Mouse (Mus musculus) frontal cortex, adult (tissue): ENCODE results near the gene Gm572.

Experiments
- ATAC-seq: cut with Nextera tagmentation; 2 replicates; pipeline ENCODE4 v1.9.2; 2017; ENCODE audit warnings: mild to moderate bottlenecking, moderate library complexity, mixed read lengths; ENCODE audit not compliant: low TSS enrichment

Gm572 gene

DNA sequence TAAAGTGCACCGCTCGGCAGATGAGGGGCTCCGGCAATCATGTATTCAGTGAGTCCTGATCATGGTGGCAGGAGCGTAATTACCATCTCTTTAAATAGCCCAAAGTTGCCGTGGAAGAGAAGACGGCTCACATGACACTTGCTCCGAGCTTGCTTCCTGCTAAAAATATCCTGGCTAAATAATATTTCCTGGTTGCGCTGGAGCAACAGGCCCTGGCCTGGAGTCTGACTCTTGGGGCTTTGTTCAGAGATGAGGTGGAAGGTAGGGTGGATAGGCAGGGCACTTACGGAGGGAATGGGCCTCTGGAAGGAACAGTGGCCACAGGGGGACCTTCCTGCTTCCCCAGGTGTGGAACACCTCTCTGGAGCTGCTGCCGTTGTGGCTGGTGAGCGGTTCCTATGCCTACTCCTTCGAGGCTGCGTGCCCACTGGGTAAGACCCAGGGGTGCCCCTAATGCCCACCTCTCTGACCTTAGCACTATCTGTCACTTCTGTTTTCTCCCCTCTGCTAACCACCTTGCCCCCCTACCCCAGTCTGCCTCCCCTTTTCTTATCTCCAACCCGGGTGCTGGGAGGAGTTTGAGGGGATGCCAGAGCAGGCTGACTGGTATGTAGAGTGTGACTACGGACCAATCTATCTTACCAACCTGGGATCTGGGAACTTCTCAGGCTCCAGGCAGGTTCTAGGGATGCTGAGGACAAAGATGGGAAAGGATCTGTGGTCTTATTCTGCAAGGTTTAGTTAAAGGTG, 24.1 kb downstream of the Gm572 start:
- no peak for ATAC-seq

- ATAC-seq: peak; percentile 70; the same call in 1 of the 2 replicates
Measured at GRCm38 (mm10) chr4:148671230-148671947, 28.3 kb downstream of the Gm572 start.

GRCm38 (mm10) chr4:148675043-148675442, 31.9 kb downstream of the Gm572 start:
- no peak for ATAC-seq

GRCm38 (mm10) chr4:148676188-148676960, 33.3 kb downstream of the Gm572 start:
- ATAC-seq: no peak

- no peak for ATAC-seq
Measured at GRCm38 (mm10) chr4:148676961-148677637, 34.0 kb downstream of the Gm572 start.

DNA sequence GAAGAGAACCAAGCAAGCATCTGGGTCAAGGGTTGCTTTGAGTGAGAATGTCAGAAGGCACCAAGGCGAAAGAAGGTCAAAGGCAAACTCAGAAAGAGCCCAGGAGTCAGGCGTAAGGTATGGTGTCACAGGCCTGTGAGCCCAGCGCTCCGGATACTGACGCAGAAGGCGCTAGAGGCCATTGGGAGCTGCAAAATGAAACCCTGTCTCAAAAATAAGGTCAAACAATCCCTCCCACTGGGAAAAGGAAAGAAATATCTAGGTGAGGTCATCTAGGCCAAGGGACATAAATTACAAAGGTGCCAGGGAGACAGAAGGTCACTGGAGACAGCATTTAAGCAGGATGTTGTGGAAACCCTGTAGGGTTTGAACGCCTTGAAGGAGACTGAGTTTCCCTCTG, 35.0 kb downstream of the Gm572 start:
- ATAC-seq: no peak

DNA sequence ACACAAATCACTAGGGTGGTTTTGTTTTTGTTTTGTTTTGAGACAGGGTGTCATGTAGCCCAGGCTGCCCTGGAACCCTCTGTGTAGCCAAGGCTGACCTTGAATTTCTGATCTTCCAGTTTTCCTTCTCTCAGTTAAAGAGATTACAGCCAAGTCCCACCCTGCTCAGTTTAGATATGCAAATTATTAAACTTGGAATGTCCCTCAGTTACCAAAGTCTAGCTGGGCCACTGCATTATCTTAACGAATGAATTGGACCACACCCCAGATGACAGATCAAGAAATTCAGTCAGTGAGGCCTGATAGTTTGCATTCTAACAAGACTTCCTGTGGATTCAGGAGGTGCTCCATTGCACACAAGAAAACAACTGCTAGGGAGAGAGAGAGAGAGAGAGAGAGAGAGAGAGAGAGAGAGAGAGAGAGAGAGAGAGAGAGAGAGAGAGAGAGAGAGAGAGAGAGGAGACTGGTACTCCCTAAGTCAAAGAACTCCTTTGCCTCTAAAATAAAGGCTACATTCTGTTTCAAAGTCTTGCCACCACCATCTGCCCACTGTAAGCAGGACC, 37.5 kb downstream of the Gm572 start:
- no peak for ATAC-seq

DNA sequence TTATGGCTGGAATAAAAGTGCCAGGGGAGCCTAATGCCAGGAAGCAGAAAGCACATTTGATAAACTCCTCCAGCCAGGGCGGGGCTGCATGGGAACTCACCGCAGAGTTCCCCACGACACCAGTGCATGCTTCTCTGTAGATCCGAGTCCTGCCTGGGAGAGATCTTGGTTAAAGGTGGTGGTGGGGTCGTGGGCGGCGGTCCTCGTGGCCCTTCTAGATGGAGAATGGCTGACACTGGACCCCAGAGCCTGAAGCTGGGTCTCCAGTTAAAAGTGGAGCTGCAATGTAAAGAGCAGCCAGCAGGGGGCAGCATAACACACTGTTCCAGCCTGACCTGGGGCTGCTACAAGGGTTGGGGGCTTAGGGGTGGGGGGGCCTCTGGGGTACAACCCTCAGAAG, 38.3 kb downstream of the Gm572 start:
- no peak for ATAC-seq

DNA sequence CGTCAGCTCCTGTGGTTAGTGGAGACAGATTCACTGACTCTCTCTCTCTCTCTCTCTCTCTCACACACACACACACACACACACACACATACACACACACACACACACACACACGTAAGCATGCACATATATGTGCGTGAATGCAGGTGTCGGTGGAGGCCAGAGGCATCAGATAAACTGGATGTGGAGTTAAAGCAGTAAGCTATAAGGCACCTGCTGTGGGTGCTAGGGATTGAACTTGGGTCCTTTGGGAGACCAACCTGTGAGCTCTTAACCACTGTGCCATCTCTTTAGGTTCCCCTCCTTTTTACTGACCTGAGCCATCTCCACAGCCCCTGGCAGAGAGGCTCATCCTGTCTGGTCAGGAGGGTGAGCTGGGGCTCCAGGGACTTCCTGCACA, 39.8 kb downstream of the Gm572 start:
- no peak for ATAC-seq

DNA sequence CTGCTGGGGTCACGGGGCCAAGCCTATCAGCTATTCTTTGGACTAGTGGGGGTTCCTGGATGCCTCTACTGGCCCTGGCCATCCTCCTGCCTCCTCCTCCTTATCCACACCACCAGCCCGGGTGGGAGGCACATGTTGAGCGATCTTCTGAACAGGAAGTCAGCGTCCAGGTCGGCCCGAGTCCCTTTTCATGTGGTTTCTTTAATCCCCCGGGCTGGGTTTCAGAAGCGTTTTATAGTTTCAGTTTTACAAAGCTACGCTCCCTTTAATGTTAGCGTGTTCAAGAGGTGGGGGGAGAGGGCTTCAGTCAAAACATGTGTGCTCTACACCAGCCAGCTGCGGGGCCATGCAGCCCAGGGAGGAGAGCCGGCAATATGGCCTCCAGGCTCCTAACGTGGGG, 40.4 kb downstream of the Gm572 start:
- ATAC-seq: no peak

DNA sequence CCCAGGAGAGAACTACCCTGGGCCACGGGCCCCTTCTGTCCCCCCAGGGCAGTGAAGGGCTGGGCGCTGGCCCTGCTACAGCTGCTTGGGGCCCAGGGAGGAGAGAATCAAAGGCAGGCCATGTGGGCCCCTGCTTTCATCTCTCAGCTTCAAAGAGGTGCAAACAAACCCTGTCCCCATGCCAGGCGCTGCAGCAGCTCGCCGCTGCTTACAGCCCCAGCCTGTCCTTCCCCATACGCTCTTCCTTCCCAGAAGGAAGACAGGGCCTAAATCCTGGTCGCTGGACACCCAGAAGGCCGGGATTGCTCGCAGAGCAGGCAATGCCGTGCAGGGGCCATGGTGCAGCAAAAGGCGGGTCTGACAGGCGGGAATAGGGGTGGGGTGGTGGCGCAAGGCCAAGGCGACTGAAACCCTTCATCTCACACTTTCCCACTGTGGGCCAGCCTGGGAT, 43.4 kb downstream of the Gm572 start:
- ATAC-seq: no peak

- ATAC-seq: no peak
Measured at GRCm38 (mm10) chr4:148688091-148688490, 45.0 kb downstream of the Gm572 start.

DNA sequence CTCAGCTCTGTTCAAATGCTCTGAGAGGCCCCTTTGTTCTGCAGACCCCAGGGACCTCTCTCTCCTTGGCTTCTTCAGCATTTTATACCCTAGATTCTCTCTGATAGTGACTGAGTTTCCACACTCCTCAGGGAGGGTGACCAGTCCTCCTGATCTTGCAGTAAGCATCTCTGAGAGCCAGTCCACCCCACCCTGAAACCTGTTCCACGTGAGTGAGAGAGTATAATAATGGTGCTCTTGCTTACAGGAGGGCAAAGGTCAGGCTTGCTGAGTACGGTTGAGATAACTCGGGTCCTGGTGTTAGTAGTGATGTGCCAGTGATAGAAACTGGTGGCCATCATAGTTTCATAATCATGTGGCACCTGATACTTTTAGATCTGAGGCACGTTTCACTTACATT, 48.1 kb downstream of the Gm572 start:
- no peak for ATAC-seq

DNA sequence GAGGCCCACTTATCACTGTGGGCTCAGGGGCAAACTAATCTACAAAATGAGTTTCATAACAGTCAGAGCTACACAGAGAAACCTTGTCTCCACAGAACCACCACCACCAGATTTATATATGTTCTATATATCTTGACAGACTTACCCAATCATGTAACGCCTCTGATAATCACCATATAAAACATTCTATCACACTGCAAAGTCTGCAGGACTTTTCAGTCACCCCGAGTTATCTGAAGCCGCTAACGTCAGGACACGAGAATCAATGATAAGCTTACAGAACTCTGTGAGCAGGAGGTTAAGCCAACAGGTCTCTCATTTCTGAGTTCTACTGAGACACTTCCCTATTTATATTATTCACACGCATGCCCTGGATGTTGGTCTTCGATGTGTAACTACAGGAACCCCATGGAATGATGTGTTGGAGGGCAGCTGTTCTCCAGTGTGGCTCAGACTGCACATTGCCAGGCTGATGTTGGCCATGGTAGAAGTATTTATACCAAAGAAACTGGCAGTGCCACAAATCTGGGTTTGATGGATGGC, 50.4 kb downstream of the Gm572 start:
- ATAC-seq: no peak

DNA sequence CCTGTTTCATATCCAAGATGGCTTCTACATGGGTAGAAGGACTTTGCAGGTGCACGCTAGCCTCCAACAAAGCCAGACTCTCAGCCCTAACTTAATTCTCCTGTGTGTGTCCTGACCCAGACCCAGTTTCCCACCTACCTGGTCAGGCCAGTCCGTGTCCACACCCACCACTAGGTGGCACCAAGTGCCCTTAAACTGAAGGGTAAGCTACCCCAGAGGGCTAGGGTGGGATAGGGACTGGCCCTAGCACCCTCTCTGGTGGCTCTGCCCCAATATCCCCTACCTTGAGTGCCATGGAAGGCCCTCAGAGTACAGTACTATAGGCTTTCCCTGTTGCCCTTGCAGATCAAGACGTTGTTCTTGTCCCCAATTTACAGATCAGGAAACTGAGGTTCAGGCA, 61.6 kb downstream of the Gm572 start:
- ATAC-seq: no peak

- no peak for ATAC-seq
Measured at GRCm38 (mm10) chr4:148708836-148709235, 65.7 kb downstream of the Gm572 start.

DNA sequence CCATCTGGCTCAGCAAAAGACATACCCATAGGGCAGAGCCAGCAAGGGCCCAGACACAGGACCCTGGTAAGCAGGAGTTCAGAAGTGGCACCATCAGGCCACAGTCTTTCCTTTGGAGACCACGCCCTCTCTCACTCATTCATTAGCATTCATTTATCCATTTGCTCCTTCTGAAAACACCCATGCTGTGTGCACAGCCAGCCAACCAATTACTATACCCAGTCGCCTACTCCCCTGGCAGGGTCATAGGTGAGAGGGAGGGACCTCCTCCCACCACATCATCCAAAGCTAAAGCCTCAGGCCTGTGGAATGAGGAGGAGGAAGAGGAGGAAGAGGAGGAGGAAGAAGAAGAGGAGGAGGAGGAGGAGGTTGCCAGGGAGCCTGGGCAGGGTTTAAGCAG, 67.3 kb downstream of the Gm572 start:
- no peak for ATAC-seq

DNA sequence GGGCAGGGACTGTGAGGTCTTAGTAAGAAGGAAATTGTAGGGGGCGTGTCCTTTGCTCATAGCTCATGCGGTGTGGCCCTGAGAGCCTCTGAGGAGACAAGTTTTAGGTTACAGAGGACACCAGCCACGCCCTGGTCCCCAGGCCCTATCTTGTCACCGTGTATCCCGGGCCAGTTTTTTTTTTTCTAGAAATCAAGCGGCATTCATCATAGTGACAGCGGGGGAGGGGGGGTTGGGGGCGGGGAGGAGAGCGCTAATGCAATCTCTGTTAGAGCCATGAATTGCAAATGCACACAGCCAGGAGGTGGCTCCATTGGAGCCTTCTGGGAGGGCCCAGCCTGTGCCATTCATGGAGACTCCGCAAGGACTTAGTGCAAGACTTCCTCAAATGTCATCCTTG, 68.2 kb downstream of the Gm572 start:
- ATAC-seq: no peak

GRCm38 (mm10) chr4:148712632-148713031, 69.5 kb downstream of the Gm572 start:
- no peak for ATAC-seq

DNA sequence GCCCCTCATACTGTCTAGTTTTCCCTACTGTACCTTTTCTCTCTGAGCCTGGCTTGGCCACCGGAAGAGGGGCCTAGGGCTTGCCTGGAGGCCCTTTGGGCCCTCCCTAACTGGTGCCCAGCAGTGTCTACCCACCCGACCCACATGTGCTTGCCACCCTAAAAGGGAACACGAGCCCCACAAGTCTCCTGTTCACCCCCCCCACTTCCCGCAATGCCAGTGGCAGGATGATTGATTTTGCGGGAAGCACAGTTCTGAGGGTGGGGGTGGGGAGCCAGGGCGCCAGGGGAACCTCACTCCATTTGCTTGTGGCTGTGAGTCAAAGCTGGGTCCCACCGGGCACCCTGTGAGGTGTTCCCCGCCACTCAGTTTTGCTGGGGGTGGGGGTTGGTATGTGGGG, 70.9 kb downstream of the Gm572 start:
- no peak for ATAC-seq

DNA sequence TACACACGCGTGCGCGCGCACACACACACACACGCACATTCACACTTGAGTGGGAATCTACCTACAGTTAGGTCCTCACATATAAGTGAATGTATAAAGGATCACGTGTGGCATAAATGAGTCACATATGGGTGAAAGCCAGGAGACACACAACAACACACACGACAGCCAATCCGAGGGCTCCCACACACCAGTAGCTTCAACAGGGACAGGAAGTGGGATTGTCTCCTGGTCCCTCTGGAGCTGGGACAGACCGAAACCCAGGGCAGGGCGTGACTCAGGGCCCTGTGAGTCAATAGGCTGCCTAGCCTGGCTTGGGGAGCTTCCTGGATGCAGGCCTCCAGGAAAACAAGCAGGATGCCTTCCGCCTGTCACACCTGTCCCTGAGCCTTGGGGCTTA, 71.6 kb downstream of the Gm572 start:
- no peak for ATAC-seq
